Mouse (Mus musculus): ENCODE results near the gene Olfr747.
"Not testable (repeated sequence)": the region's sequence is repeated elsewhere in the genome, so short reads cannot be mapped to it uniquely, and the experiment has no call there.

The Olfr747 gene

DNA sequence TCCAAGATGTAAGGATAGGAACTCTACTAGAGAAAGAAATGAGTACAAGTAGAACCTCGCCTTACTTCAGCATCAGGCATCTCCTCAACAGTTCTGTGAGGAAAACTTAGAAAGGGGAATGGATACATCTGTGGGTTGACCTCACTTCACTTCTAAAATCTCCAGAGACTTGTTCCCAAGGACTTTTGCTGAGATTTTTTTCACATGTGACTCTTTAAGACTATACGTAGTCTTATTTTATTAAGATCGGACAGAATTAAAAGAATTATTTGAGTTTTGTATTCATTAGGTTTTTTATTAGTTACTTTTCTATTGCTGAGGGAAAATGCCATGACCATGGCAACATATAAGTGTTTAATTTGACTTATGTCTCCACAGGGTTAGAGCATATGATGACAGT lies at the start of gene Olfr747:
Olfr747 (minus strand) TSS at position 101 of the 400 bp plus-strand sequence.
- DNase-seq (ENCODE audit: low spot score) = no peak

DNA sequence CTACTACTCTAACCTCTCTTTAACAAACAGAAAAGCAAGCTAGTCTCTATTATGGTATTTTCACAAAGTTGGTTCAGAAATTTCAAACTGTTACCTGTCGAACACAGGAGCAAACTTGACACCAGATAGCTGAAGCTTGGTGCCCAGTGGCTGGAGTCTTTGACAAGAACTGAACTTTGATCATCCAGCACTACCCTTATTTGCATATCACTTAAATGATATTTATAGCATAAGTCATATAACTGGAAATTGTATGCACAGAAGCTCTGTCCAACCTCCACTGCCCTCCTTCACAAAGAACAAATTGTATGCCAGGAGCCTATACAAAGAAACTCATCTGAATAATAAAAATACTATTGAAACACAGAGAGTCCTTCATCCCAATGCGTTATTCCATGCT lies 48.6 kb upstream of the Olfr747 start:
- DNase-seq (ENCODE audit: low spot score) = no peak

GRCm38 (mm10) chr14:50740334-50740733 lies 47.3 kb upstream of the Olfr747 start:
- DNase-seq (ENCODE audit: low spot score) = no peak

GRCm38 (mm10) chr14:50722371-50722770 lies 29.4 kb upstream of the Olfr747 start:
- DNase-seq (ENCODE audit: low spot score) = not testable (repeated sequence)

- DNase-seq (ENCODE audit: low spot score) = not testable (repeated sequence)
These were observed 26.9 kb upstream of the Olfr747 start for GRCm38 (mm10) chr14:50719875-50720274.

DNA sequence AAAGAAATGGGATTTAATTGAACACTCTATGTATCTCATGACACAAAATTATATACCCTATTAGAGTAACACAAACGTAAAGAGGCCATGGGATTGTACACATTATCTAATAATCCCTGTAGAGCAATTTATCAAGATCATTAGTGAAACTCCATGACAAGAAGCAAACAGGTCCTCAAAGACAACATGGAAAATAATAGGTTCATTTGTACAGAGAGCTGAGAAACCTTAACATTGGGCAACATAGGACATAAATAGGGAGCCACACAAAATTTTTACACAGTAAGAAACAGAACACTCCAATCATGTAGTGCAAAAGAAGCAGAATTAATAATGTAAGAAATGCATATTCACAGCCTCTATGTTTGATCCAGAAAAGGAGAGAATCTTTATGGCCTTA lies 14.1 kb upstream of the Olfr747 start, which contains the start of gene Olfr748:
Olfr748 (plus strand) TSS at position 301 of the 400 bp plus-strand sequence.
- no peak for DNase-seq (ENCODE audit: low spot score)

GRCm38 (mm10) chr14:50646783-50647182 lies 46.2 kb downstream of the Olfr747 start, which contains the start of gene Olfr746:
Olfr746 (plus strand) TSS chr14:50647083.
- DNase-seq (ENCODE audit: low spot score) = no peak

DNA sequence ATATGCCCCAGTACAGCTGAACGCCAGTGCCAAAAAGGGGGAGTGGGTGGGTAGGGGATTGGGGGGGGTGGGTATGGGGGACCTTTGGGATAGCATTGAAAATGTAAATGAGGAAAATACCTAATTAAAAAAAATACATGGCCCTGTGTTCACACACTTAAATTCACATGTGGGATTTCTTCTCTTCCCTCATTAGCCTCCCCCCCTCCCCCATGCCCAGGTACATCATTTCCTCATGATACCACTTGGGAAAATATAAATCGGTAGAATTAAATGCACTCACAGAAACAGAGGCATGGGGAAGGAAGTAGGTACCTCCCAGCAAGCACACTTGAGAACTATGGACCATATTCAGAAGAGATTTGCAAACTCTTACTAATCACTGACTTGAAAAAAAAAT lies 53.9 kb downstream of the Olfr747 start, which contains the start of gene Olfr745:
Olfr745 (plus strand) TSS at position 301 of the 400 bp plus-strand sequence.
- DNase-seq (ENCODE audit: low spot score) = no peak
